Mouse (Mus musculus): Measurements from ENCODE around the gene Cnot1. TPM values are rescaled to one million over a fixed set of nuclear protein-coding genes. Genes with fewer than 3 reads are reported as not detected.

The Cnot1 gene
- polyA plus RNA-seq (2012; rRNA removed): 100 and 133 TPM in 2 replicates

DNA sequence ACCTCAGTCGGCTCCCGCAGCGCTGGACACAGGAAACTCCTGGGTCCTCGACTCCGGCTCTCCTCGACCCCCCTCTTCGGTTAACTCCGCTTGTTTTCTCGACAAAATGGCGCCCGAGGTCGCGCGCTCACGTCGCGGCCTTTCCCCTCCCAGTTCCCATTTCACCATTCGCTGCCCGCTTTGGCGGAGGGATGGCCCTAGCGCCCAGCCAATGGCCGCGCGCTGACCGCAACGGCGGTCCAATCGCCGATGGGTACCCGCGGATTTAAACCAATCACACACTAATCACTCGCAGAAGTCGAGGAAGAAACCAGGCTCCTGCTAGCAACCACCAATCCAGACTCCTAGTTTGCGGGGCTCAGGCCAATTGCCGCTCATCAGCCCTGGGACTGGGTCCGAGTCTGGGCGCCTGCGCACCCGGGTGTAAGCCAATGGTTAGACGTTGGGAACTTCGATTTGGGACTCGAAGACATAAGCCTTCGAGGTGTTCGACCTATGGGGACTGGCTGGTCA lies at the start of gene Cnot1:
Gene Cnot1, minus strand, starts transcription at position 134 of the 513 bp plus-strand sequence.

DNA sequence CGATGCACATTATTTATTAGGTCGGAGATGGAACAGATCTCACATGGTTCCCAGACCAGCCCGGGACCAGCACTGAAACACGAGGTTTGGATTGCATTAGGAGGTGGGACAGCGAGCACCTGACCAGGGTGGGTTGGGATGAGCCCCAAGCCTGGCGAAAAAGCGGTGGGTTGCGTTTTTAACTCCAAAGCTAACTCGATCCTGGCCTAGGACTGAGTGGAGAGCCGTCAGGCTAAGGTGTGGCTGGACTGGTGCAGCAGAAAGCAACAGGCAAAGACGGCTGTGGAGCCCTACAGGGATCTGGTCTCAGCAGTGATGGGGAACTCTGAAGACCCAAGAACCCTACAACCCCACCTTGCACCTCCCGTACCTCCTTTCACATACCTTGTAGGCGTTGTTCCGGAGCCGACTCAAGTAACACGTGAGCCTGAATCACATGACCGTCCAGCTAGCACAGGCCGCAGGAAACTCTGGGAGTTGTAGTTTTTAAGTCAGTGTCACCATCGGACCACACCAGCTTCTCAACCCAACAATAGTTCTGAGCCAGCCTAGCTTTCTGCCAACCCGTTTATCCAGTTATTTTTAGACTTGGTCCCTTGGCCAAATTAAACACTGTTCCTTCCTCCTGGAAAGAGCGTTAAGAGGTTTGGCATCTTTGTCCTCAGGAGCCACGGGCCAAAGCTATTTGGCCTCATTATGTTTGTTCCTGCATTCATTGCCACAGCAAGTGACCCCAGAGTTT lies 46.0 kb upstream of the Cnot1 start, which contains the start of gene Slc38a7:
Gene Slc38a7, minus strand, starts transcription at position 438 of the 742 bp plus-strand sequence.

GRCm38 (mm10) chr8:95825162-95825561 lies 17.9 kb upstream of the Cnot1 start, which contains the start of gene Sap18b:
TSS of gene Sap18b (plus strand) at chr8:95825346.

GRCm38 (mm10) chr8:95715676-95716531 lies 91.4 kb downstream of the Cnot1 start, which contains the start of gene Setd6:
TSS of gene Setd6 (plus strand) at chr8:95715881.

GRCm38 (mm10) chr8:95676631-95677030 lies 130.6 kb downstream of the Cnot1 start, which contains the start of gene Ndrg4:
TSS of gene Ndrg4 (plus strand) at chr8:95676980.

Other genes with a start within 250 kb of the Cnot1 start
- gene Prss54, start 231.1 kb downstream of the Cnot1 start, polyA plus RNA-seq (2012; rRNA removed): not detected in 2 replicates
- gene Gins3, start 174.0 kb downstream of the Cnot1 start, polyA plus RNA-seq (2012; rRNA removed): 16.3 and 17.5 TPM in 2 replicates
- gene Ndrg4, start 130.5 kb downstream of the Cnot1 start, polyA plus RNA-seq (2012; rRNA removed): 57.4 TPM in 2 replicates
- 28.8 and 48.6 TPM in 2 replicates for gene Setd6, start 91.6 kb downstream of the Cnot1 start, polyA plus RNA-seq (2012; rRNA removed)
- 128 and 134 TPM in 2 replicates for gene Sap18b, start 17.9 kb upstream of the Cnot1 start, polyA plus RNA-seq (2012; rRNA removed)
- 13.0 and 17.5 TPM in 2 replicates for gene Slc38a7, start 46.1 kb upstream of the Cnot1 start, polyA plus RNA-seq (2012; rRNA removed)
- gene Got2, start 81.1 kb upstream of the Cnot1 start, polyA plus RNA-seq (2012; rRNA removed): 119 and 138 TPM in 2 replicates

All from central nervous system, embryonic 11.5 days (tissue).